9 mouse cellular contexts compared by ENCODE assay signal in genomic region chr13:44786291-44786690, GRCm38 (mm10). TPM values are rescaled to one million over a fixed set of nuclear protein-coding genes. Genes with fewer than 3 reads are reported as not detected.
A peak's percentile ranks its signal among the peaks of the same experiment; 100 is the strongest.
DNase-seq lines count a peak whose midpoint lies in the region; ATAC-seq and TF ChIP-seq lines count a peak whose summit lies in the region.
"Had no signal": no experiment of that assay in that cellular context is flagged by ENCODE, and none has a peak within 500 bp of the region (broad histone marks: within the 10 kb centered on the region; RNA-seq: fewer than 3 reads in every experiment).

No protein-coding gene starts in this region.

- H3K36me3 ChIP-seq in embryonic facial prominence, embryonic 14.5 days (ENCODE audit: control insufficient read depth, insufficient read depth, low read length), result no peaks in the 10 kb centered on the region
- no peaks in the 10 kb centered on the region for H3K36me3 ChIP-seq in liver, embryonic 14.5 days (replicated peaks; ENCODE audit: control insufficient read depth, insufficient read depth, low read depth)
- H3K36me3 ChIP-seq in neural tube, embryonic 11.5 days (ENCODE audit: control insufficient read depth, insufficient read depth, low read length), result no peaks in the 10 kb centered on the region

- H3K4me3 ChIP-seq in embryonic facial prominence, embryonic 14.5 days (ENCODE audit: low read depth, low read length), result no peak overlapping the region
- H3K4me3 ChIP-seq in liver, embryonic 14.5 days (ENCODE audit: insufficient read depth in 1 of 2, low read depth in 2 of 2, low read length in 2 of 2), result no peak overlapping the region
- H3K4me3 ChIP-seq in neural tube, embryonic 11.5 days (ENCODE audit: low read depth, low read length), result no peak overlapping the region
- H3K4me3 ChIP-seq: erythroblast, embryonic 14.5 days had no signal

- no peaks in the 10 kb centered on the region for H3K27me3 ChIP-seq in embryonic facial prominence, embryonic 14.5 days (replicated peaks; ENCODE audit: control insufficient read depth, insufficient read depth, low read length)
- no peaks in the 10 kb centered on the region for H3K27me3 ChIP-seq in liver, embryonic 14.5 days (ENCODE audit: control insufficient read depth, insufficient read depth, low read length)
- no peaks in the 10 kb centered on the region for H3K27me3 ChIP-seq in neural tube, embryonic 11.5 days (ENCODE audit: control insufficient read depth, insufficient read depth, low read length)

- 0 out of 2 replicates have a peak, but pooled peaks have one; percentile 47 for ATAC-seq in embryonic facial prominence, embryonic 14.5 days (ENCODE audit: low read depth)
- ATAC-seq in liver, embryonic 14.5 days (ENCODE audit: insufficient read depth), result no peak
- ATAC-seq in neural tube, embryonic 11.5 days (ENCODE audit: insufficient read depth, low FRiP score, low TSS enrichment), result no peak
- no peak for ATAC-seq in monocyte, adult 5-6 weeks (replicated peaks; ENCODE audit: insufficient number of reproducible peaks, low FRiP score, low TSS enrichment, poor library complexity, severe bottlenecking)

- peaks cover 10% of the 10 kb centered on the region; the same call in 1 of the 2 replicates for H3K4me1 ChIP-seq in embryonic facial prominence, embryonic 14.5 days (ENCODE audit: control insufficient read depth, insufficient read depth, low read length)
- H3K4me1 ChIP-seq in liver, embryonic 14.5 days (replicated peaks; ENCODE audit: control insufficient read depth in 2 of 2, insufficient read depth in 2 of 2, low read length in 1 of 2), result no peaks in the 10 kb centered on the region; a peak in 1 of 4 replicates
- 0 out of 2 replicates have a peak, but pooled peaks cover 2% of the 10 kb centered on the region for H3K4me1 ChIP-seq in neural tube, embryonic 11.5 days (ENCODE audit: control insufficient read depth, insufficient read depth, low read length)

- DNase-seq in spleen, postnatal 4 days (ENCODE audit: low spot score in 2 of 2), result peak; percentile 14 to 58
- no peak for DNase-seq in spleen, adult 12 weeks (ENCODE audit: low spot score)
- peak; percentile 54 for DNase-seq in adrenal gland, postnatal 10 days
- DNase-seq in embryonic facial prominence, embryonic 14.5 days (ENCODE audit: low spot score), result peak; percentile 76
- DNase-seq in induced T-regulatory cell, adult 2 months (ENCODE audit: low read depth), result peak; percentile 56
- peak in 1 of 3 experiments; percentile 14 for DNase-seq in liver, embryonic 14.5 days (ENCODE audit: low read depth in 3 of 3, low spot score in 3 of 3)
- DNase-seq in neural tube, embryonic 11.5 days (ENCODE audit: low spot score), result peak; percentile 38

- H3K9me3 ChIP-seq in embryonic facial prominence, embryonic 14.5 days (ENCODE audit: control insufficient read depth, low read length), result no peaks in the 10 kb centered on the region
- H3K9me3 ChIP-seq in liver, embryonic 14.5 days (ENCODE audit: control insufficient read depth, low read length), result no peaks in the 10 kb centered on the region
- H3K9me3 ChIP-seq in neural tube, embryonic 11.5 days (ENCODE audit: control insufficient read depth, low read length), result no peaks in the 10 kb centered on the region

- TF ChIP-seq CTCF in liver, embryonic 14.5 days (IDR thresholded peaks at IDR 0.05; ENCODE audit: low read depth), result peak; percentile 62

- no peak overlapping the region for H3K9ac ChIP-seq in embryonic facial prominence, embryonic 14.5 days (ENCODE audit: low read depth, low read length)
- no peak overlapping the region for H3K9ac ChIP-seq in liver, embryonic 14.5 days (replicated peaks)
- H3K9ac ChIP-seq in neural tube, embryonic 11.5 days (ENCODE audit: low read length), result no peak overlapping the region

- 29% methylated on average over 4 of the region's 4 CpGs for WGBS in embryonic facial prominence, embryonic 14.5 days
- WGBS in liver, embryonic 14.5 days (ENCODE audit: insufficient replicate concordance), result 30% methylated on average over 4 of the region's 4 CpGs
- WGBS in neural tube, embryonic 11.5 days, result 31% methylated on average over 4 of the region's 4 CpGs

- H3K4me2 ChIP-seq in embryonic facial prominence, embryonic 14.5 days (ENCODE audit: low read depth, low read length), result no peak overlapping the region
- H3K4me2 ChIP-seq in liver, embryonic 14.5 days (ENCODE audit: low read depth), result no peak overlapping the region
- H3K4me2 ChIP-seq in neural tube, embryonic 11.5 days (ENCODE audit: low read depth), result no peak overlapping the region

- H3K27ac ChIP-seq in embryonic facial prominence, embryonic 14.5 days (replicated peaks; ENCODE audit: low read depth, low read length), result no peak overlapping the region
- no peak overlapping the region for H3K27ac ChIP-seq in liver, embryonic 14.5 days
- H3K27ac ChIP-seq in neural tube, embryonic 11.5 days (ENCODE audit: low read depth, low read length), result no peak overlapping the region

- TF ChIP-seq EP300 in liver, embryonic 14.5 days (IDR thresholded peaks at IDR 0.05; ENCODE audit: low read depth), result no peak

RNA-seq across cellular contexts. Expression of gene Jarid2, which starts 57.0 kb away (rescaled TPM):
- total RNA-seq in adrenal gland, postnatal 10 days (2021), result 10 to 100 TPM; 45.0 to 60.1 TPM
- 16.1 and 17.6 TPM in 2 replicates for polyA plus RNA-seq in embryonic facial prominence, embryonic 14.5 days (2014; fragmentation: Nextera tagmentation; extraction: Ambion mirVana)
- 4.1 and 5.9 TPM in 2 replicates for polyA plus RNA-seq in liver, embryonic 14.5 days (2012; rRNA removed)
- polyA plus RNA-seq in liver, embryonic 14.5 days (2014; fragmentation: Nextera tagmentation; extraction: Ambion mirVana), result 4.9 TPM in 2 replicates
- polyA plus RNA-seq in neural tube, embryonic 11.5 days (2014; fragmentation: Nextera tagmentation; extraction: Ambion mirVana), result 45.5 and 47.9 TPM in 2 replicates
- total RNA-seq in monocyte, adult 5-6 weeks (2017), result 77.6 to 103 TPM (median 102 TPM) in 3 replicates
